ENCODE assay signal across 22 mouse cellular contexts in genomic region chr17:15242976-15243635, GRCm38 (mm10).
DNase-seq lines count a peak whose midpoint lies in the region; ATAC-seq and TF ChIP-seq lines count a peak whose summit lies in the region.
"Had no signal": no experiment of that assay in that cellular context is flagged by ENCODE, and none has a peak within 500 bp of the region (broad histone marks: within the 10 kb centered on the region; RNA-seq: fewer than 3 reads in every experiment).

No protein-coding gene starts in this region.

- DNase-seq in forebrain, embryonic 11.5 days (ENCODE audit: low spot score): peak; percentile 8
- no peak for DNase-seq in forebrain, postnatal 0 days
- DNase-seq in liver, adult 2 months (ENCODE audit: extremely low read depth, low read depth, low spot score): peak; percentile 46
- no peak for DNase-seq in liver
- peak; percentile 72 for DNase-seq in midbrain, embryonic 11.5 days (ENCODE audit: low spot score, missing footprints)
- DNase-seq in midbrain, embryonic 14.5 days: no peak
- DNase-seq: B cell, adult 2 months; cerebellum, adult 11-12 months; cerebellum, adult 2 months; cerebellum, adult 9-10 months; cerebellum, postnatal 10 days; cerebellum, postnatal 25 days had no signal

- no peak overlapping the region for H3K27ac ChIP-seq in forebrain, embryonic 11.5 days (ENCODE audit: low read depth, low read length)
- no peak overlapping the region for H3K27ac ChIP-seq in forebrain, postnatal 0 days (ENCODE audit: low read depth, low read length)
- no peak overlapping the region for H3K27ac ChIP-seq in liver, adult 2 months (replicated peaks; ENCODE audit: insufficient read depth, low read depth, low read length)
- H3K27ac ChIP-seq in midbrain, embryonic 11.5 days (ENCODE audit: low read depth, low read length): no peak overlapping the region
- H3K27ac ChIP-seq in midbrain, embryonic 14.5 days (replicated peaks; ENCODE audit: low read depth, low read length): no peak overlapping the region
- H3K27ac ChIP-seq: embryonic facial prominence, embryonic 10.5 days; embryonic facial prominence, embryonic 12.5 days; forebrain, embryonic 12.5 days had no signal

- no peaks in the 10 kb centered on the region for H3K9me3 ChIP-seq in forebrain, embryonic 11.5 days (ENCODE audit: control insufficient read depth, low read length)
- no peaks in the 10 kb centered on the region for H3K9me3 ChIP-seq in forebrain, postnatal 0 days (ENCODE audit: low read length)
- H3K9me3 ChIP-seq in midbrain, embryonic 11.5 days (ENCODE audit: control insufficient read depth, low read length): no peaks in the 10 kb centered on the region
- H3K9me3 ChIP-seq in midbrain, embryonic 14.5 days (ENCODE audit: control insufficient read depth, low read length): no peaks in the 10 kb centered on the region
- H3K9me3 ChIP-seq: embryonic facial prominence, embryonic 12.5 days; forebrain, embryonic 12.5 days; G1E had no signal

- no peak for TF ChIP-seq POLR2A in liver, adult 2 months (IDR thresholded peaks at IDR 0.05; ENCODE audit: extremely low read depth, insufficient read depth, low read length)

- no peaks in the 10 kb centered on the region for H3K27me3 ChIP-seq in forebrain, embryonic 11.5 days (ENCODE audit: control insufficient read depth, insufficient read depth, low read length)
- no peaks in the 10 kb centered on the region for H3K27me3 ChIP-seq in forebrain, postnatal 0 days (ENCODE audit: insufficient read depth, low read length)
- no peaks in the 10 kb centered on the region for H3K27me3 ChIP-seq in liver, adult 2 months (ENCODE audit: control insufficient read depth, insufficient read depth, low read length)
- no peaks in the 10 kb centered on the region for H3K27me3 ChIP-seq in midbrain, embryonic 11.5 days (ENCODE audit: control insufficient read depth, insufficient read depth, low read length)
- H3K27me3 ChIP-seq in midbrain, embryonic 14.5 days (ENCODE audit: control insufficient read depth, insufficient read depth, low read length): no peaks in the 10 kb centered on the region
- H3K27me3 ChIP-seq: CH12.LX; forebrain, embryonic 12.5 days; Patski had no signal

- no peaks in the 10 kb centered on the region for H3K36me3 ChIP-seq in forebrain, embryonic 11.5 days (ENCODE audit: control insufficient read depth, insufficient read depth, low read length)
- H3K36me3 ChIP-seq in forebrain, postnatal 0 days (ENCODE audit: insufficient read depth): no peaks in the 10 kb centered on the region
- no peaks in the 10 kb centered on the region for H3K36me3 ChIP-seq in liver, adult 2 months (ENCODE audit: control insufficient read depth, insufficient read depth, low read length)
- H3K36me3 ChIP-seq in midbrain, embryonic 11.5 days (ENCODE audit: control insufficient read depth, insufficient read depth, low read length): no peaks in the 10 kb centered on the region
- no peaks in the 10 kb centered on the region for H3K36me3 ChIP-seq in midbrain, embryonic 14.5 days (ENCODE audit: control insufficient read depth, insufficient read depth, low read length)
- H3K36me3 ChIP-seq: embryonic facial prominence, embryonic 10.5 days; embryonic facial prominence, embryonic 12.5 days; forebrain, embryonic 12.5 days; G1E had no signal

- peaks cover 5% of the 10 kb centered on the region; the same call in 1 of the 2 replicates for H3K4me1 ChIP-seq in forebrain, embryonic 11.5 days (replicated peaks; ENCODE audit: control insufficient read depth, insufficient read depth, low read length)
- peaks cover 5% of the 10 kb centered on the region; the same call in 1 of the 2 replicates for H3K4me1 ChIP-seq in forebrain, postnatal 0 days (ENCODE audit: insufficient read depth)
- H3K4me1 ChIP-seq in liver, adult 2 months (ENCODE audit: control insufficient read depth, insufficient read depth, low read length): no peaks in the 10 kb centered on the region
- H3K4me1 ChIP-seq in midbrain, embryonic 11.5 days (ENCODE audit: control insufficient read depth, insufficient read depth, low read length): peaks cover 13% of the 10 kb centered on the region
- H3K4me1 ChIP-seq in midbrain, embryonic 14.5 days (ENCODE audit: control insufficient read depth, insufficient read depth, low read length): 0 out of 2 replicates have a peak, but pooled peaks cover 10% of the 10 kb centered on the region

- no peaks in the 10 kb centered on the region for H3K79me2 ChIP-seq in liver, adult 2 months (ENCODE audit: control insufficient read depth, insufficient read depth, low read length)

- H3K9ac ChIP-seq in forebrain, embryonic 11.5 days (ENCODE audit: low read length): no peak overlapping the region
- H3K9ac ChIP-seq in forebrain, postnatal 0 days: no peak overlapping the region
- no peak overlapping the region for H3K9ac ChIP-seq in liver, adult 2 months (ENCODE audit: low read depth, low read length)
- H3K9ac ChIP-seq in midbrain, embryonic 11.5 days (ENCODE audit: low read length): no peak overlapping the region
- no peak overlapping the region for H3K9ac ChIP-seq in midbrain, embryonic 14.5 days (replicated peaks; ENCODE audit: low read length)
- H3K9ac ChIP-seq: embryonic facial prominence, embryonic 12.5 days; forebrain, embryonic 12.5 days had no signal

- H3K4me3 ChIP-seq in forebrain, embryonic 11.5 days (ENCODE audit: low read depth, low read length): no peak overlapping the region
- H3K4me3 ChIP-seq in forebrain, postnatal 0 days (ENCODE audit: low read depth, low read length): no peak overlapping the region
- no peak overlapping the region for H3K4me3 ChIP-seq in liver, adult 2 months (ENCODE audit: insufficient read depth, low read depth, low read length)
- H3K4me3 ChIP-seq in midbrain, embryonic 11.5 days (ENCODE audit: low read depth, low read length): no peak overlapping the region
- H3K4me3 ChIP-seq in midbrain, embryonic 14.5 days (replicated peaks; ENCODE audit: low read depth, low read length): no peak overlapping the region
- H3K4me3 ChIP-seq: embryonic facial prominence, embryonic 10.5 days; embryonic facial prominence, embryonic 12.5 days; forebrain, embryonic 12.5 days had no signal

- WGBS in forebrain, embryonic 11.5 days: 86% methylated on average over 6 of the region's 6 CpGs
- WGBS in forebrain, postnatal 0 days: 83% methylated on average over 6 of the region's 6 CpGs
- WGBS in liver, adult 2 months: 51% methylated on average over 6 of the region's 6 CpGs
- 83% methylated on average over 6 of the region's 6 CpGs for WGBS in midbrain, embryonic 11.5 days
- 84% methylated on average over 6 of the region's 6 CpGs for WGBS in midbrain, embryonic 14.5 days

- ATAC-seq in forebrain, embryonic 11.5 days (replicated peaks; ENCODE audit: low FRiP score): no peak
- ATAC-seq in forebrain, postnatal 0 days: no peak
- no peak for ATAC-seq in midbrain, embryonic 11.5 days (ENCODE audit: low FRiP score)
- ATAC-seq in midbrain, embryonic 14.5 days (ENCODE audit: low FRiP score, low TSS enrichment): no peak
- ATAC-seq: activated CD4-positive, CD25-positive, alpha-beta regulatory T cell, adult 4 months; CD4-positive, CD25-positive, alpha-beta regulatory T cell, adult 4 months; forebrain, embryonic 14.5 days; forebrain, embryonic 16.5 days; Patski had no signal

- no peak overlapping the region for H3K4me2 ChIP-seq in forebrain, embryonic 11.5 days (ENCODE audit: low read depth, low read length, severe bottlenecking)
- no peak overlapping the region for H3K4me2 ChIP-seq in forebrain, postnatal 0 days (ENCODE audit: low read depth)
- no peak overlapping the region for H3K4me2 ChIP-seq in midbrain, embryonic 11.5 days
- no peak overlapping the region for H3K4me2 ChIP-seq in midbrain, embryonic 14.5 days (ENCODE audit: low read length)
- H3K4me2 ChIP-seq: embryonic facial prominence, embryonic 12.5 days; forebrain, embryonic 12.5 days had no signal

- TF ChIP-seq CTCF in forebrain, postnatal 0 days (IDR thresholded peaks at IDR 0.05; ENCODE audit: low read depth): no peak
- TF ChIP-seq CTCF in liver, adult 2 months (IDR thresholded peaks at IDR 0.05; ENCODE audit: low read depth, low read length): no peak

Comparison
In these comparisons a context has a peak if more than half of its experiments do, and no peak if none do; other contexts are left out.
1. DNase-seq: peak in forebrain, embryonic 11.5 days (single experiment), liver, adult 2 months (single experiment) and midbrain, embryonic 11.5 days (single experiment); none in forebrain, postnatal 0 days (single experiment), liver (single experiment) and midbrain, embryonic 14.5 days (single experiment).